ENCODE assay signal across 28 mouse cellular contexts in genomic region chr16:84813852-84814251, GRCm38 (mm10). TPM values are rescaled to one million over a fixed set of nuclear protein-coding genes. Genes with fewer than 3 reads are reported as not detected.
DNase-seq lines count a peak whose midpoint lies in the region; ATAC-seq and TF ChIP-seq lines count a peak whose summit lies in the region.
"Had no signal": no experiment of that assay in that cellular context is flagged by ENCODE, and none has a peak within 500 bp of the region (broad histone marks: within the 10 kb centered on the region; RNA-seq: fewer than 3 reads in every experiment).

No protein-coding gene starts in this region.

- no peak for TF ChIP-seq POLR2A in bone marrow macrophage, adult 2 months (IDR thresholded peaks at IDR 0.05; ENCODE audit: borderline replicate concordance, low read depth, low read length)
- no peak for TF ChIP-seq POLR2A in cortical plate, adult 2 months (IDR thresholded peaks at IDR 0.05; ENCODE audit: extremely low read depth, insufficient read depth, low read length)

- no peak for DNase-seq in limb, embryonic 10.5 days (ENCODE audit: low spot score)
- DNase-seq in right cerebral cortex, postnatal 25 days = no peak
- DNase-seq in hindbrain, embryonic 10.5 days (ENCODE audit: low spot score) = no peak
- DNase-seq: adrenal gland, postnatal 25 days; B cell, adult 2 months; cerebellum, adult 2 months; cerebellum, postnatal 25 days; embryo, embryonic 11 days; gastrocnemius, adult 2 months; gastrocnemius, postnatal 36 days; heart, postnatal 14 days; kidney, adult 2 months; kidney, postnatal 10 days; layer of hippocampus, postnatal 36 days; thymus, postnatal 25 days had no signal

- H3K4me3 ChIP-seq in limb, embryonic 13.5 days = no peak overlapping the region
- no peak overlapping the region for H3K4me3 ChIP-seq in limb, embryonic 10.5 days
- peak overlapping the region; percentile 53 for H3K4me3 ChIP-seq in bone marrow macrophage, adult 2 months (ENCODE audit: insufficient read depth, low read length)
- H3K4me3 ChIP-seq in cortical plate, adult 2 months (ENCODE audit: insufficient read depth, low read length) = peak overlapping the region; percentile 14; the same call in 1 of the 2 replicates
- peak overlapping the region; percentile 90 for H3K4me3 ChIP-seq in megakaryocyte, embryonic 14.5 days (replicated peaks)
- H3K4me3 ChIP-seq in hindbrain, embryonic 10.5 days = no peak overlapping the region
- H3K4me3 ChIP-seq: embryonic facial prominence, embryonic 12.5 days; gastrocnemius, adult 2 months; intestine, embryonic 15.5 days; limb, embryonic 12.5 days; lung, embryonic 15.5 days; neural tube, embryonic 12.5 days had no signal

- no peak for ATAC-seq in limb, embryonic 13.5 days (ENCODE audit: low FRiP score, low read depth)
- ATAC-seq: forebrain, embryonic 14.5 days; hindbrain, postnatal 0 days; intestine, embryonic 15.5 days; midbrain, embryonic 16.5 days had no signal

- no peaks in the 10 kb centered on the region for H3K4me1 ChIP-seq in limb, embryonic 13.5 days
- no peaks in the 10 kb centered on the region for H3K4me1 ChIP-seq in limb, embryonic 10.5 days
- H3K4me1 ChIP-seq in bone marrow macrophage, adult 2 months (ENCODE audit: control insufficient read depth, insufficient read depth, low read length) = peaks cover 3% of the 10 kb centered on the region
- peaks cover 5% of the 10 kb centered on the region for H3K4me1 ChIP-seq in cortical plate, adult 2 months (ENCODE audit: control insufficient read depth, insufficient read depth, low read length)
- peaks cover 58% of the 10 kb centered on the region for H3K4me1 ChIP-seq in megakaryocyte, embryonic 14.5 days
- no peaks in the 10 kb centered on the region for H3K4me1 ChIP-seq in hindbrain, embryonic 10.5 days (replicated peaks)
- H3K4me1 ChIP-seq: embryonic facial prominence, embryonic 12.5 days; intestine, embryonic 15.5 days; limb, embryonic 12.5 days; lung, embryonic 15.5 days; neural tube, embryonic 12.5 days had no signal

- H3K27ac ChIP-seq in limb, embryonic 13.5 days = no peak overlapping the region
- H3K27ac ChIP-seq in limb, embryonic 10.5 days = no peak overlapping the region
- H3K27ac ChIP-seq in bone marrow macrophage, adult 2 months (ENCODE audit: insufficient read depth, low read depth, low read length) = no peak overlapping the region
- H3K27ac ChIP-seq in cortical plate, adult 2 months (ENCODE audit: insufficient read depth, low read length) = no peak overlapping the region
- H3K27ac ChIP-seq in hindbrain, embryonic 10.5 days = no peak overlapping the region
- H3K27ac ChIP-seq: embryonic facial prominence, embryonic 12.5 days; gastrocnemius, adult 2 months; hindbrain, postnatal 0 days; intestine, embryonic 15.5 days; limb, embryonic 12.5 days; liver, embryonic 14.5 days; lung, embryonic 15.5 days; neural tube, embryonic 12.5 days had no signal

- 0 out of 2 replicates have a peak overlapping the region, but pooled peaks have one; percentile 19 for H3K9ac ChIP-seq in limb, embryonic 13.5 days
- H3K9ac ChIP-seq: embryonic facial prominence, embryonic 12.5 days; intestine, embryonic 15.5 days; limb, embryonic 12.5 days; liver, embryonic 14.5 days; lung, embryonic 15.5 days; neural tube, embryonic 12.5 days had no signal

- H3K4me2 ChIP-seq in limb, embryonic 13.5 days (replicated peaks) = no peak overlapping the region
- H3K4me2 ChIP-seq: embryonic facial prominence, embryonic 12.5 days; intestine, embryonic 15.5 days; limb, embryonic 12.5 days; lung, embryonic 15.5 days; neural tube, embryonic 12.5 days had no signal

- no peaks in the 10 kb centered on the region for H3K27me3 ChIP-seq in limb, embryonic 13.5 days
- H3K27me3 ChIP-seq in limb, embryonic 10.5 days (ENCODE audit: low read depth, poor library complexity, severe bottlenecking) = no peaks in the 10 kb centered on the region
- H3K27me3 ChIP-seq in megakaryocyte, embryonic 14.5 days (replicated peaks) = no peaks in the 10 kb centered on the region
- H3K27me3 ChIP-seq in hindbrain, embryonic 10.5 days (ENCODE audit: insufficient read depth, poor library complexity, severe bottlenecking) = no peaks in the 10 kb centered on the region
- H3K27me3 ChIP-seq: embryonic facial prominence, embryonic 12.5 days; intestine, embryonic 15.5 days; limb, embryonic 12.5 days; lung, embryonic 15.5 days; neural tube, embryonic 12.5 days had no signal

- 77% methylated on average over 8 of the region's 8 CpGs for WGBS in limb, embryonic 13.5 days
- WGBS in limb, embryonic 10.5 days = 85% methylated on average over 8 of the region's 8 CpGs
- WGBS in hindbrain, embryonic 10.5 days = 89% methylated on average over 8 of the region's 8 CpGs

- no peaks in the 10 kb centered on the region for H3K9me3 ChIP-seq in limb, embryonic 13.5 days
- H3K9me3 ChIP-seq in limb, embryonic 10.5 days (replicated peaks) = no peaks in the 10 kb centered on the region
- no peaks in the 10 kb centered on the region for H3K9me3 ChIP-seq in megakaryocyte, embryonic 14.5 days
- H3K9me3 ChIP-seq in hindbrain, embryonic 10.5 days = no peaks in the 10 kb centered on the region
- H3K9me3 ChIP-seq: embryonic facial prominence, embryonic 12.5 days; intestine, embryonic 15.5 days; limb, embryonic 12.5 days; lung, embryonic 15.5 days; neural tube, embryonic 12.5 days had no signal

- no peak for TF ChIP-seq CTCF in bone marrow macrophage, adult 2 months (IDR thresholded peaks at IDR 0.05; ENCODE audit: low read depth, low read length)
- no peak for TF ChIP-seq CTCF in cortical plate, adult 2 months (IDR thresholded peaks at IDR 0.05; ENCODE audit: extremely low read depth, insufficient read depth, low read length)

- no peaks in the 10 kb centered on the region for H3K36me3 ChIP-seq in limb, embryonic 13.5 days
- no peaks in the 10 kb centered on the region for H3K36me3 ChIP-seq in limb, embryonic 10.5 days
- H3K36me3 ChIP-seq in megakaryocyte, embryonic 14.5 days (replicated peaks; ENCODE audit: low read length) = no peaks in the 10 kb centered on the region
- H3K36me3 ChIP-seq in hindbrain, embryonic 10.5 days = peaks cover 69% of the 10 kb centered on the region
- H3K36me3 ChIP-seq: embryonic facial prominence, embryonic 12.5 days; intestine, embryonic 15.5 days; limb, embryonic 12.5 days; lung, embryonic 15.5 days had no signal

RNA-seq across cellular contexts. Expression of gene Gabpa, which starts 20.9 kb away (rescaled TPM):
- 30.9 and 33.8 TPM in 2 replicates for polyA plus RNA-seq in limb, embryonic 13.5 days (2015; fragmentation: Nextera tagmentation; extraction: Ambion mirVana)
- polyA plus RNA-seq in limb, embryonic 10.5 days (2016; fragmentation: Nextera tagmentation; extraction: Ambion mirVana) = 35.6 and 39.5 TPM in 2 replicates
- polyA plus RNA-seq in bone marrow macrophage, adult 2 months (2012; ENCODE audit: insufficient read depth, insufficient read length, missing spikeins) = 42.2 and 50.3 TPM in 2 replicates
- 15.3 and 16.1 TPM in 2 replicates for polyA plus RNA-seq in cortical plate, adult 2 months (2012; rRNA removed)
- polyA plus RNA-seq in megakaryocyte, embryonic 14.5 days (2012; ENCODE audit: insufficient read depth, low replicate concordance) = 2.3 TPM in 1 of 2 replicates, not detected in the other
- 28.5 and 35.1 TPM in 2 replicates for polyA plus RNA-seq in hindbrain, embryonic 10.5 days (2016; fragmentation: Nextera tagmentation; extraction: Ambion mirVana)

RNA-seq across cellular contexts. Expression of gene Atp5j, which starts 21.6 kb away (rescaled TPM):
- polyA plus RNA-seq in limb, embryonic 13.5 days (2015; fragmentation: Nextera tagmentation; extraction: Ambion mirVana) = 898 and 903 TPM in 2 replicates
- polyA plus RNA-seq in limb, embryonic 10.5 days (2016; fragmentation: Nextera tagmentation; extraction: Ambion mirVana) = 860 and 883 TPM in 2 replicates
- 290 and 355 TPM in 2 replicates for polyA plus RNA-seq in bone marrow macrophage, adult 2 months (2012; ENCODE audit: insufficient read depth, insufficient read length, missing spikeins)
- polyA plus RNA-seq in cortical plate, adult 2 months (2012; rRNA removed) = 401 and 423 TPM in 2 replicates
- polyA plus RNA-seq in megakaryocyte, embryonic 14.5 days (2012; ENCODE audit: insufficient read depth, low replicate concordance) = 133 and 159 TPM in 2 replicates
- 802 and 846 TPM in 2 replicates for polyA plus RNA-seq in hindbrain, embryonic 10.5 days (2016; fragmentation: Nextera tagmentation; extraction: Ambion mirVana)

RNA-seq across cellular contexts. Expression of gene Jam2, which starts 39.9 kb away (rescaled TPM):
- polyA plus RNA-seq in limb, embryonic 13.5 days (2015; fragmentation: Nextera tagmentation; extraction: Ambion mirVana) = 8.1 and 8.5 TPM in 2 replicates
- 0.89 and 1.4 TPM in 2 replicates for polyA plus RNA-seq in limb, embryonic 10.5 days (2016; fragmentation: Nextera tagmentation; extraction: Ambion mirVana)
- polyA plus RNA-seq in bone marrow macrophage, adult 2 months (2012; ENCODE audit: insufficient read depth, insufficient read length, missing spikeins) = not detected in 2 replicates
- 32.9 and 39.3 TPM in 2 replicates for polyA plus RNA-seq in cortical plate, adult 2 months (2012; rRNA removed)
- 0.81 TPM in 1 of 2 replicates, not detected in the other for polyA plus RNA-seq in megakaryocyte, embryonic 14.5 days (2012; ENCODE audit: insufficient read depth, low replicate concordance)
- polyA plus RNA-seq in hindbrain, embryonic 10.5 days (2016; fragmentation: Nextera tagmentation; extraction: Ambion mirVana) = 46.5 and 52.6 TPM in 2 replicates

Comparison
In these comparisons a context has a peak if more than half of its experiments do, and no peak if none do; other contexts are left out.
1. H3K4me3 ChIP-seq: peak in bone marrow macrophage, adult 2 months (single experiment), cortical plate, adult 2 months (single experiment) and megakaryocyte, embryonic 14.5 days (single experiment); none in limb, embryonic 13.5 days (single experiment), limb, embryonic 10.5 days (single experiment) and hindbrain, embryonic 10.5 days (single experiment).